Mouse (Mus musculus) cerebellum, adult (tissue): ENCODE results near the gene Drd3.

Experiments
- ATAC-seq: cut with Nextera tagmentation; 2 replicates; pipeline ENCODE4 v1.9.2; 2017; ENCODE audit warnings: mild to moderate bottlenecking, moderate library complexity, mixed read lengths; ENCODE audit not compliant: insufficient number of reproducible peaks, low FRiP score, low TSS enrichment

Drd3 gene

GRCm38 (mm10) chr16:43800119-43800721, 46.4 kb downstream of the Drd3 start:
- no peak for ATAC-seq

GRCm38 (mm10) chr16:43801137-43801536, 47.3 kb downstream of the Drd3 start:
- ATAC-seq = no peak

GRCm38 (mm10) chr16:43801791-43802307, 48.0 kb downstream of the Drd3 start:
- peak; percentile 69 for ATAC-seq

- no peak for ATAC-seq
Measured at GRCm38 (mm10) chr16:43802466-43802865, 48.6 kb downstream of the Drd3 start.

GRCm38 (mm10) chr16:43804364-43804763, 50.5 kb downstream of the Drd3 start:
- no peak for ATAC-seq

- no peak for ATAC-seq
Measured at GRCm38 (mm10) chr16:43807048-43807447, 53.2 kb downstream of the Drd3 start.

- ATAC-seq = no peak
Measured at GRCm38 (mm10) chr16:43809429-43809828, 55.6 kb downstream of the Drd3 start.

GRCm38 (mm10) chr16:43811402-43811801, 57.6 kb downstream of the Drd3 start:
- ATAC-seq = no peak

GRCm38 (mm10) chr16:43814644-43815043, 60.8 kb downstream of the Drd3 start:
- peak; percentile 57 for ATAC-seq

GRCm38 (mm10) chr16:43816321-43816720, 62.5 kb downstream of the Drd3 start:
- no peak for ATAC-seq

- no peak for ATAC-seq
Measured at GRCm38 (mm10) chr16:43818404-43818803, 64.6 kb downstream of the Drd3 start.

GRCm38 (mm10) chr16:43827492-43827891, 73.7 kb downstream of the Drd3 start:
- no peak for ATAC-seq

- ATAC-seq = no peak
Measured at GRCm38 (mm10) chr16:43831957-43832356, 78.1 kb downstream of the Drd3 start.

GRCm38 (mm10) chr16:43841236-43841635, 87.4 kb downstream of the Drd3 start:
- ATAC-seq = no peak

GRCm38 (mm10) chr16:43849839-43850238, 96.0 kb downstream of the Drd3 start:
- ATAC-seq = no peak

GRCm38 (mm10) chr16:43858941-43859476, 105.2 kb downstream of the Drd3 start:
- ATAC-seq = no peak

- ATAC-seq = no peak
Measured at GRCm38 (mm10) chr16:43860624-43861023, 106.8 kb downstream of the Drd3 start.

GRCm38 (mm10) chr16:43869805-43870204, 116.0 kb downstream of the Drd3 start:
- no peak for ATAC-seq

- ATAC-seq = no peak
Measured at GRCm38 (mm10) chr16:43871419-43871818, 117.6 kb downstream of the Drd3 start.
